28 mouse cellular contexts compared by ENCODE assay signal in the genomic region with DNA sequence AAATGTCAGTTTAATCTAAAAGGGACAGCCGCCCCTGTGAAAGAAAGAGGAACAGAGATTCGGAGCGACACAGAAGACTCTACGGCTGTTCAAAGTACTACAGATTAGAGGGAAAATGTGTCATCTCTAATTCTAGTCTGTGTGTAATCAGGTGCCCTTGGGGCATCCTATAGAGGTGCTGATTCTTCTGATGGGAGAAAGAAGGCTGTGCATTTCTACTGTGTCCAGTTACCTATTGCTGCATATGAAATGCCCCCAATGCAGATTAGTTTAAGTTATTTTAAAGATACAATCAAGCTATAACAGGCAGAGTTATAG.
DNase-seq lines count a peak whose midpoint lies in the region; ATAC-seq and TF ChIP-seq lines count a peak whose summit lies in the region.
"Had no signal": no experiment of that assay in that cellular context is flagged by ENCODE, and none has a peak within 500 bp of the region (broad histone marks: within the 10 kb centered on the region; RNA-seq: fewer than 3 reads in every experiment).

No protein-coding gene starts in this region.

- H3K4me2 ChIP-seq in hindbrain, embryonic 11.5 days (replicated peaks; ENCODE audit: low read depth, low read length): no peak overlapping the region
- no peak overlapping the region for H3K4me2 ChIP-seq in hindbrain, postnatal 0 days (ENCODE audit: low read depth, low read length)
- H3K4me2 ChIP-seq in neural tube, embryonic 11.5 days (ENCODE audit: low read depth): no peak overlapping the region
- no peak overlapping the region for H3K4me2 ChIP-seq in neural tube, embryonic 12.5 days (replicated peaks)
- no peak overlapping the region for H3K4me2 ChIP-seq in neural tube, embryonic 14.5 days (ENCODE audit: low read depth, low read length)
- H3K4me2 ChIP-seq: embryonic facial prominence, embryonic 12.5 days; forebrain, embryonic 12.5 days had no signal

- DNase-seq in hindbrain, embryonic 11.5 days (ENCODE audit: low spot score): no peak
- no peak for DNase-seq in hindbrain, postnatal 0 days (ENCODE audit: low spot score)
- DNase-seq in neural tube, embryonic 11.5 days (ENCODE audit: low spot score): no peak
- no peak for DNase-seq in neural tube, embryonic 10.5 days (ENCODE audit: extremely low spot score, low spot score)
- DNase-seq in kidney, postnatal 25 days: no peak
- DNase-seq in liver: no peak
- DNase-seq: adrenal gland, adult 8-10 months; adrenal gland, postnatal 14 days; adrenal gland, postnatal 36 days; B cell, adult 2 months; cerebellum, adult 11-12 months; cerebellum, adult 2 months; cerebellum, adult 9-10 months; cerebellum, postnatal 10 days; cerebellum, postnatal 25 days had no signal

- H3K4me1 ChIP-seq in hindbrain, embryonic 11.5 days (replicated peaks; ENCODE audit: control insufficient read depth, insufficient read depth, low read length): no peaks in the 10 kb centered on the region
- no peaks in the 10 kb centered on the region for H3K4me1 ChIP-seq in hindbrain, postnatal 0 days (ENCODE audit: insufficient read depth, low read length)
- H3K4me1 ChIP-seq in neural tube, embryonic 11.5 days (ENCODE audit: control insufficient read depth, insufficient read depth, low read length): no peaks in the 10 kb centered on the region
- H3K4me1 ChIP-seq in neural tube, embryonic 12.5 days: peaks cover 6% of the 10 kb centered on the region; the same call in 1 of the 2 replicates
- H3K4me1 ChIP-seq in neural tube, embryonic 14.5 days (ENCODE audit: control insufficient read depth, insufficient read depth, low read length): no peaks in the 10 kb centered on the region
- H3K4me1 ChIP-seq: embryonic facial prominence, embryonic 10.5 days; embryonic facial prominence, embryonic 12.5 days; forebrain, embryonic 10.5 days; forebrain, embryonic 12.5 days had no signal

- no peaks in the 10 kb centered on the region for H3K9me3 ChIP-seq in hindbrain, embryonic 11.5 days (ENCODE audit: control insufficient read depth, low read length)
- H3K9me3 ChIP-seq in hindbrain, postnatal 0 days (ENCODE audit: low read length): no peaks in the 10 kb centered on the region
- H3K9me3 ChIP-seq in neural tube, embryonic 11.5 days (ENCODE audit: control insufficient read depth, low read length): no peaks in the 10 kb centered on the region
- no peaks in the 10 kb centered on the region for H3K9me3 ChIP-seq in neural tube, embryonic 12.5 days
- no peaks in the 10 kb centered on the region for H3K9me3 ChIP-seq in neural tube, embryonic 14.5 days (ENCODE audit: control insufficient read depth, low read length)
- H3K9me3 ChIP-seq: embryonic facial prominence, embryonic 10.5 days; embryonic facial prominence, embryonic 12.5 days; forebrain, embryonic 10.5 days; forebrain, embryonic 12.5 days had no signal

- no peak for TF ChIP-seq CTCF in hindbrain, postnatal 0 days (IDR thresholded peaks at IDR 0.05; ENCODE audit: low read depth)

- 0 out of 2 replicates have a peak, but pooled peaks have one; percentile 20 for ATAC-seq in hindbrain, embryonic 11.5 days (ENCODE audit: low FRiP score)
- no peak for ATAC-seq in hindbrain, postnatal 0 days
- ATAC-seq in neural tube, embryonic 11.5 days (ENCODE audit: insufficient read depth, low FRiP score, low TSS enrichment): peak; percentile 64; the same call in 1 of the 2 replicates
- ATAC-seq in neural tube, embryonic 12.5 days (ENCODE audit: low FRiP score, low read depth): peak; percentile 63; the same call in 1 of the 2 replicates
- peak; percentile 62 for ATAC-seq in neural tube, embryonic 14.5 days (ENCODE audit: low read depth)
- ATAC-seq: activated CD4-positive, CD25-positive, alpha-beta regulatory T cell, adult 4 months; CD4-positive, CD25-positive, alpha-beta regulatory T cell, adult 4 months; forebrain, embryonic 14.5 days; Patski had no signal

- H3K4me3 ChIP-seq in hindbrain, embryonic 11.5 days (ENCODE audit: low read depth, low read length): no peak overlapping the region
- no peak overlapping the region for H3K4me3 ChIP-seq in hindbrain, postnatal 0 days (ENCODE audit: low read length)
- H3K4me3 ChIP-seq in neural tube, embryonic 11.5 days (ENCODE audit: low read depth, low read length): no peak overlapping the region
- H3K4me3 ChIP-seq in neural tube, embryonic 12.5 days: no peak overlapping the region
- H3K4me3 ChIP-seq in neural tube, embryonic 14.5 days (ENCODE audit: low read depth, low read length): no peak overlapping the region
- H3K4me3 ChIP-seq: embryonic facial prominence, embryonic 10.5 days; embryonic facial prominence, embryonic 12.5 days; erythroblast, embryonic 14.5 days; forebrain, embryonic 10.5 days; forebrain, embryonic 12.5 days had no signal

- no peaks in the 10 kb centered on the region for H3K36me3 ChIP-seq in hindbrain, embryonic 11.5 days (ENCODE audit: control insufficient read depth, insufficient read depth, low read length)
- no peaks in the 10 kb centered on the region for H3K36me3 ChIP-seq in hindbrain, postnatal 0 days (ENCODE audit: insufficient read depth, low read length)
- no peaks in the 10 kb centered on the region for H3K36me3 ChIP-seq in neural tube, embryonic 11.5 days (ENCODE audit: control insufficient read depth, insufficient read depth, low read length)
- H3K36me3 ChIP-seq in neural tube, embryonic 12.5 days: no peaks in the 10 kb centered on the region
- H3K36me3 ChIP-seq in neural tube, embryonic 14.5 days (ENCODE audit: control insufficient read depth, insufficient read depth, low read length): no peaks in the 10 kb centered on the region
- H3K36me3 ChIP-seq: embryonic facial prominence, embryonic 10.5 days; embryonic facial prominence, embryonic 12.5 days; forebrain, embryonic 10.5 days; forebrain, embryonic 12.5 days; G1E had no signal

- H3K27me3 ChIP-seq in hindbrain, embryonic 11.5 days (ENCODE audit: control insufficient read depth, insufficient read depth, low read length): no peaks in the 10 kb centered on the region
- no peaks in the 10 kb centered on the region for H3K27me3 ChIP-seq in hindbrain, postnatal 0 days (ENCODE audit: insufficient read depth, low read length)
- H3K27me3 ChIP-seq in neural tube, embryonic 11.5 days (ENCODE audit: control insufficient read depth, insufficient read depth, low read length): no peaks in the 10 kb centered on the region
- H3K27me3 ChIP-seq in neural tube, embryonic 12.5 days (replicated peaks): no peaks in the 10 kb centered on the region
- H3K27me3 ChIP-seq in neural tube, embryonic 14.5 days (ENCODE audit: control insufficient read depth, insufficient read depth, low read length): no peaks in the 10 kb centered on the region
- H3K27me3 ChIP-seq: CH12.LX; embryonic facial prominence, embryonic 12.5 days; forebrain, embryonic 12.5 days; Patski had no signal

- H3K27ac ChIP-seq in hindbrain, embryonic 11.5 days (ENCODE audit: low read depth, low read length): no peak overlapping the region
- no peak overlapping the region for H3K27ac ChIP-seq in hindbrain, postnatal 0 days
- H3K27ac ChIP-seq in neural tube, embryonic 11.5 days (ENCODE audit: low read depth, low read length): no peak overlapping the region
- no peak overlapping the region for H3K27ac ChIP-seq in neural tube, embryonic 12.5 days
- H3K27ac ChIP-seq in neural tube, embryonic 14.5 days (ENCODE audit: low read depth, low read length): no peak overlapping the region
- H3K27ac ChIP-seq: embryonic facial prominence, embryonic 10.5 days; embryonic facial prominence, embryonic 12.5 days; forebrain, embryonic 10.5 days; forebrain, embryonic 12.5 days had no signal

- 81% methylated on average over 4 of the region's 4 CpGs for WGBS in hindbrain, embryonic 11.5 days
- WGBS in hindbrain, postnatal 0 days: 50% methylated on average over 4 of the region's 4 CpGs
- WGBS in neural tube, embryonic 11.5 days: 57% methylated on average over 4 of the region's 4 CpGs
- 39% methylated on average over 4 of the region's 4 CpGs for WGBS in neural tube, embryonic 12.5 days
- WGBS in neural tube, embryonic 14.5 days: 13% methylated on average over 4 of the region's 4 CpGs

- no peak overlapping the region for H3K9ac ChIP-seq in hindbrain, embryonic 11.5 days (ENCODE audit: low read depth, low read length)
- H3K9ac ChIP-seq in hindbrain, postnatal 0 days (replicated peaks; ENCODE audit: low read length): no peak overlapping the region
- H3K9ac ChIP-seq in neural tube, embryonic 11.5 days (ENCODE audit: low read length): no peak overlapping the region
- H3K9ac ChIP-seq in neural tube, embryonic 12.5 days: no peak overlapping the region
- no peak overlapping the region for H3K9ac ChIP-seq in neural tube, embryonic 14.5 days (replicated peaks; ENCODE audit: low read depth, low read length)
- H3K9ac ChIP-seq: embryonic facial prominence, embryonic 12.5 days; forebrain, embryonic 12.5 days had no signal
